Mouse (Mus musculus): ENCODE results near the gene Ppfibp2.

DNA sequence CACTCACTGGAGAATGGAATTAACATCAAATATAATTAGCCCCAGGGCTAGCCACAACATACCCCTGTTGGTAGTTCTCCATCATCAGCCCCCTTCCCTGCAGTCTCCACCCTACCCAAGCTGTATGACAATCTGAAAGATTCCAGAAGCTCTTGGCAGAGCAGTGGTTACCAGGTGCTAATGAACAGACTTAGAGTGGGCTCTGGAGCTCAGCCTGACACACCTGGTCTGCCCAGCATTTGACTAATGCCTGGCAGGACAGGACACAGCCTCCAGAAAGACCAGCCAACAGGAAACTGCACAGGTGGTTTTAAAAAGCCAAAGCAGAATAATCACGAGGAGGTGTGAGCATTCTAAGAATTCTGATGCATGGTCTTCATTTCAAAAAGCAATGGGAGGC, 41.5 kb upstream of the Ppfibp2 start:
- no peak for TF ChIP-seq CTCF (IDR thresholded peaks at IDR 0.05; ENCODE audit: insufficient read depth, low read length)
- no peak for TF ChIP-seq POLR2A (IDR thresholded peaks at IDR 0.05; ENCODE audit: borderline replicate concordance, extremely low read depth, low read depth, low read length)
